Mouse (Mus musculus) limb, embryonic 11.5 days (tissue): Measurements from ENCODE around the gene Ttyh2. TPM values are rescaled to one million over a fixed set of nuclear protein-coding genes. Genes with fewer than 3 reads are reported as not detected.

Experiments
- ATAC-seq: fragments of 200-750 bp; cut with Nextera tagmentation; 2 replicates; pipeline ENCODE4 v1.8.0; 2017; ENCODE audit warnings: low read depth; ENCODE audit not compliant: insufficient number of reproducible peaks, low FRiP score, low TSS enrichment
- DNase-seq: peaks from one replicate; pipeline ENCODE4 v3.0.0-alpha.2; 2015; ENCODE audit warnings: low spot score
- H3K27ac ChIP-seq: fragments of 300-500 bp; sonication (generic); replicated peaks from 2 replicates; pipeline ENCODE4 v1.5.1; 2014; ENCODE audit warnings: low read depth, mild to moderate bottlenecking, low read length
- H3K27me3 ChIP-seq: fragments of 300-500 bp; sonication (generic); 2 replicates; pipeline ENCODE4 v1.6.1; 2014; ENCODE audit warnings: mild to moderate bottlenecking, low read length, mixed read lengths; ENCODE audit not compliant: control insufficient read depth, insufficient read depth
- H3K36me3 ChIP-seq: fragments of 300-500 bp; sonication (generic); 2 replicates; pipeline ENCODE4 v1.6.1; 2014; ENCODE audit warnings: mild to moderate bottlenecking, low read length, moderate library complexity, mixed read lengths; ENCODE audit not compliant: control insufficient read depth, insufficient read depth
- H3K4me1 ChIP-seq: fragments of 300-500 bp; sonication (generic); 2 replicates; pipeline ENCODE4 v1.6.1; 2014; ENCODE audit warnings: low read length, mixed read lengths; ENCODE audit not compliant: control insufficient read depth, insufficient read depth
- H3K4me2 ChIP-seq: fragments of 300-500 bp; sonication (generic); 2 replicates; pipeline ENCODE4 v1.6.1; 2014; ENCODE audit warnings: low read depth, mild to moderate bottlenecking, moderate library complexity; ENCODE audit not compliant: severe bottlenecking
- H3K4me3 ChIP-seq: fragments of 300-500 bp; sonication (generic); 2 replicates; pipeline ENCODE4 v1.5.1; 2014; ENCODE audit warnings: low read depth, low read length
- H3K9ac ChIP-seq: fragments of 300-500 bp; sonication (generic); 2 replicates; pipeline ENCODE4 v1.6.1; 2014; ENCODE audit warnings: mild to moderate bottlenecking, low read length
- H3K9me3 ChIP-seq: fragments of 300-500 bp; sonication (generic); 2 replicates; pipeline ENCODE4 v1.6.1; 2016; ENCODE audit warnings: low read length; ENCODE audit not compliant: control insufficient read depth
- WGBS: fragments of 180-500 bp; shearing (Covaris S2); extraction: QIAGEN DNeasy Blood & Tissue Kit; methylation state at CpG from one replicate; pipeline ENCODE4 v1.1.7; 2014; 5-methylcytosine and 5-hydroxymethylcytosine counted together
- polyA plus RNA-seq: library from polyadenylated mRNA; unstranded; fragments of >200 nt; fragmentation: Nextera tagmentation; extraction: Ambion mirVana; gene quantifications from 2 replicates; pipeline ENCODE4 v1.2.1, GENCODE M21; 2014

Gene Ttyh2
- polyA plus RNA-seq, 1 experiment from 2014 or later: 10.0 TPM

GRCm38 (mm10) chr11:114728333-114728732 is 53.1 kb downstream of the Ttyh2 start:
- H3K4me3 ChIP-seq: no peak overlapping the region
- no peak overlapping the region for H3K9ac ChIP-seq
- no peaks in the 10 kb centered on the region for H3K9me3 ChIP-seq
- H3K27ac ChIP-seq: no peak overlapping the region
- no peaks in the 10 kb centered on the region for H3K27me3 ChIP-seq
- DNase-seq (no peak), ATAC-seq (no peak)
- WGBS: 44% methylated on average over 5 of the region's 5 CpGs
- H3K36me3 ChIP-seq: no peaks in the 10 kb centered on the region
- H3K4me1 ChIP-seq: peaks cover 15% of the 10 kb centered on the region
- no peak overlapping the region for H3K4me2 ChIP-seq

GRCm38 (mm10) chr11:114729832-114730363 is 54.7 kb downstream of the Ttyh2 start:
- ATAC-seq: no peak

GRCm38 (mm10) chr11:114731711-114732110 is 56.5 kb downstream of the Ttyh2 start:
- 74% methylated on average over 4 of the region's 4 CpGs for WGBS
- ATAC-seq (no peak), DNase-seq (no peak)
- Histone ChIP-seq H3K4me2 (no peak overlapping the region), H3K9me3 (no peaks in the 10 kb centered on the region), H3K27me3 (no peaks in the 10 kb centered on the region), H3K36me3 (no peaks in the 10 kb centered on the region), H3K4me1 (peaks cover 8% of the 10 kb centered on the region), H3K9ac (no peak overlapping the region), H3K4me3 (no peak overlapping the region), H3K27ac (no peak overlapping the region)

More at GRCm38 (mm10) chr11:114729832-114730363, 54.7 kb downstream of the Ttyh2 start:
- no peak overlapping the region for H3K4me2 ChIP-seq
- H3K9ac ChIP-seq: no peak overlapping the region
- 53% methylated on average over 6 of the region's 6 CpGs for WGBS
- no peaks in the 10 kb centered on the region for H3K27me3 ChIP-seq
- no peaks in the 10 kb centered on the region for H3K36me3 ChIP-seq
- DNase-seq: no peak
- H3K9me3 ChIP-seq: no peaks in the 10 kb centered on the region
- H3K27ac ChIP-seq: no peak overlapping the region
- no peak overlapping the region for H3K4me3 ChIP-seq
- peaks cover 13% of the 10 kb centered on the region for H3K4me1 ChIP-seq

- no peaks in the 10 kb centered on the region for H3K27me3 ChIP-seq
- no peak overlapping the region for H3K4me3 ChIP-seq
- ATAC-seq: no peak
- H3K4me1 ChIP-seq: no peaks in the 10 kb centered on the region
- H3K36me3 ChIP-seq: no peaks in the 10 kb centered on the region
- H3K27ac ChIP-seq: no peak overlapping the region
- no peak overlapping the region for H3K9ac ChIP-seq
- WGBS: 73% methylated on average over 22 of the region's 22 CpGs
- no peaks in the 10 kb centered on the region for H3K9me3 ChIP-seq
- no peak overlapping the region for H3K4me2 ChIP-seq
- no peak for DNase-seq
These were observed 57.7 kb downstream of the Ttyh2 start for GRCm38 (mm10) chr11:114732890-114733289.

- ATAC-seq: no peak
- WGBS: 83% methylated on average over 2 of the region's 2 CpGs
- H3K27ac ChIP-seq: no peak overlapping the region
These were observed 60.9 kb downstream of the Ttyh2 start for GRCm38 (mm10) chr11:114736111-114736510.

GRCm38 (mm10) chr11:114736913-114737624 is 61.8 kb downstream of the Ttyh2 start:
- H3K27me3 ChIP-seq: no peaks in the 10 kb centered on the region
- H3K4me3 ChIP-seq: no peak overlapping the region
- no peak for ATAC-seq
- H3K4me1 ChIP-seq: no peaks in the 10 kb centered on the region
- peak; percentile 65 for DNase-seq
- no peak overlapping the region for H3K9ac ChIP-seq
- H3K36me3 ChIP-seq: no peaks in the 10 kb centered on the region
- WGBS: 36% methylated on average over 11 of the region's 11 CpGs
- no peak overlapping the region for H3K27ac ChIP-seq
- H3K9me3 ChIP-seq: no peaks in the 10 kb centered on the region
- no peak overlapping the region for H3K4me2 ChIP-seq

More at GRCm38 (mm10) chr11:114736111-114736510, 60.9 kb downstream of the Ttyh2 start:
- DNase-seq: no peak
- no peak overlapping the region for H3K9ac ChIP-seq
- H3K9me3 ChIP-seq: no peaks in the 10 kb centered on the region
- H3K4me1 ChIP-seq: no peaks in the 10 kb centered on the region
- no peak overlapping the region for H3K4me2 ChIP-seq
- H3K4me3 ChIP-seq: no peak overlapping the region
- no peaks in the 10 kb centered on the region for H3K36me3 ChIP-seq
- no peaks in the 10 kb centered on the region for H3K27me3 ChIP-seq

GRCm38 (mm10) chr11:114740598-114740997 is 65.4 kb downstream of the Ttyh2 start:
- H3K4me2 ChIP-seq: no peak overlapping the region
- H3K27ac ChIP-seq: no peak overlapping the region
- no peak for DNase-seq
- no peak for ATAC-seq
- no peak overlapping the region for H3K9ac ChIP-seq
- WGBS: 45% methylated on average over 10 of the region's 10 CpGs
- no peaks in the 10 kb centered on the region for H3K4me1 ChIP-seq
- H3K36me3 ChIP-seq: no peaks in the 10 kb centered on the region
- H3K4me3 ChIP-seq: no peak overlapping the region
- no peaks in the 10 kb centered on the region for H3K9me3 ChIP-seq
- no peaks in the 10 kb centered on the region for H3K27me3 ChIP-seq

- no peaks in the 10 kb centered on the region for H3K9me3 ChIP-seq
- H3K4me3 ChIP-seq: no peak overlapping the region
- H3K27me3 ChIP-seq: 0 out of 2 replicates have a peak, but pooled peaks cover 2% of the 10 kb centered on the region
- ATAC-seq: no peak
- H3K27ac ChIP-seq: no peak overlapping the region
- no peaks in the 10 kb centered on the region for H3K36me3 ChIP-seq
- H3K9ac ChIP-seq: no peak overlapping the region
- 54% methylated on average over 6 of the region's 6 CpGs for WGBS
- no peak for DNase-seq
- no peak overlapping the region for H3K4me2 ChIP-seq
- H3K4me1 ChIP-seq: no peaks in the 10 kb centered on the region
These were observed 66.2 kb downstream of the Ttyh2 start for GRCm38 (mm10) chr11:114741451-114741850.
